Mouse (Mus musculus) gastrocnemius, postnatal 36 days (tissue): Measurements from ENCODE around the gene Pdzrn4. TPM values are rescaled to one million over a fixed set of nuclear protein-coding genes. Genes with fewer than 3 reads are reported as not detected.

ENCODE experiments used
- DNase-seq, 2 experiments: peaks; one replicate each; pipeline ENCODE4 v3.0.0; 2022
- intact Hi-C: fragments of 180-260 bp; cut with DNase I; formaldehyde crosslinking; loops from one replicate; pipeline ENCODE4 v1.15.1; 2025
- total RNA-seq, 2 experiments: library from RNA; stranded (reverse); gene quantifications; 2 replicates each; pipeline ENCODE4 v1.2.3; 2021

Gene Pdzrn4
- total RNA-seq, 2 experiments from 2014 or later = 0.44 to 0.64 TPM

- intact Hi-C loops = no loop called here
Observed at GRCm38 (mm10) chr15:92580742-92581383, 184.2 kb downstream of the Pdzrn4 start.

GRCm38 (mm10) chr15:92584357-92585138, 187.9 kb downstream of the Pdzrn4 start:
- DNase-seq = no peak
- intact Hi-C loops = no loop called here

More at GRCm38 (mm10) chr15:92580742-92581383, 184.2 kb downstream of the Pdzrn4 start:
- no peak for DNase-seq

GRCm38 (mm10) chr15:92587431-92587830, 190.8 kb downstream of the Pdzrn4 start:
- DNase-seq = no peak
- intact Hi-C loops = no loop called here

GRCm38 (mm10) chr15:92594721-92595120, 198.0 kb downstream of the Pdzrn4 start:
- intact Hi-C loops = no loop called here

GRCm38 (mm10) chr15:92597011-92597780, 200.5 kb downstream of the Pdzrn4 start:
- intact Hi-C loops = no loop called here
- DNase-seq = no peak

More at GRCm38 (mm10) chr15:92594721-92595120, 198.0 kb downstream of the Pdzrn4 start:
- no peak for DNase-seq

- intact Hi-C loops = no loop called here
- DNase-seq = no peak
Observed at GRCm38 (mm10) chr15:92598380-92599295, 202.0 kb downstream of the Pdzrn4 start.

GRCm38 (mm10) chr15:92599381-92599780, 202.7 kb downstream of the Pdzrn4 start:
- intact Hi-C loops = no loop called here

GRCm38 (mm10) chr15:92610866-92611265, 214.2 kb downstream of the Pdzrn4 start:
- no peak for DNase-seq
- intact Hi-C loops = no loop called here

More at GRCm38 (mm10) chr15:92599381-92599780, 202.7 kb downstream of the Pdzrn4 start:
- no peak for DNase-seq

GRCm38 (mm10) chr15:92612386-92612785, 215.7 kb downstream of the Pdzrn4 start:
- intact Hi-C loops = no loop called here
- no peak for DNase-seq

GRCm38 (mm10) chr15:92613228-92613627, 216.5 kb downstream of the Pdzrn4 start:
- intact Hi-C loops = no loop called here
- DNase-seq = no peak

- intact Hi-C loops = no loop called here
- no peak for DNase-seq
Observed at GRCm38 (mm10) chr15:92621731-92622234, 225.1 kb downstream of the Pdzrn4 start.

- intact Hi-C loops = no loop called here
Observed at GRCm38 (mm10) chr15:92622323-92622722, 225.6 kb downstream of the Pdzrn4 start.

GRCm38 (mm10) chr15:92629172-92629571, 232.5 kb downstream of the Pdzrn4 start:
- no peak for DNase-seq

More at GRCm38 (mm10) chr15:92622323-92622722, 225.6 kb downstream of the Pdzrn4 start:
- DNase-seq = no peak

GRCm38 (mm10) chr15:92634044-92634610, 237.4 kb downstream of the Pdzrn4 start:
- no peak for DNase-seq

More at GRCm38 (mm10) chr15:92629172-92629571, 232.5 kb downstream of the Pdzrn4 start:
- intact Hi-C loops = no loop called here

GRCm38 (mm10) chr15:92640212-92641082, 243.8 kb downstream of the Pdzrn4 start:
- DNase-seq = no peak
- intact Hi-C loops = no loop called here

More at GRCm38 (mm10) chr15:92634044-92634610, 237.4 kb downstream of the Pdzrn4 start:
- intact Hi-C loops = no loop called here

GRCm38 (mm10) chr15:92671279-92672051, 274.8 kb downstream of the Pdzrn4 start:
- no peak for DNase-seq
- intact Hi-C loops = no loop called here

GRCm38 (mm10) chr15:92676096-92676495, 279.4 kb downstream of the Pdzrn4 start:
- intact Hi-C loops = no loop called here
- no peak for DNase-seq
